Mouse (Mus musculus) NIH3T3 (cell line): Measurements from ENCODE around the gene Ncf1.
A peak's percentile ranks its signal among the peaks of the same experiment; 100 is the strongest.

Experiments
- DNase-seq: peaks from one replicate; pipeline ENCODE4 v3.0.0-alpha.2; 2012; ENCODE audit warnings: low read depth

The Ncf1 gene

DNA sequence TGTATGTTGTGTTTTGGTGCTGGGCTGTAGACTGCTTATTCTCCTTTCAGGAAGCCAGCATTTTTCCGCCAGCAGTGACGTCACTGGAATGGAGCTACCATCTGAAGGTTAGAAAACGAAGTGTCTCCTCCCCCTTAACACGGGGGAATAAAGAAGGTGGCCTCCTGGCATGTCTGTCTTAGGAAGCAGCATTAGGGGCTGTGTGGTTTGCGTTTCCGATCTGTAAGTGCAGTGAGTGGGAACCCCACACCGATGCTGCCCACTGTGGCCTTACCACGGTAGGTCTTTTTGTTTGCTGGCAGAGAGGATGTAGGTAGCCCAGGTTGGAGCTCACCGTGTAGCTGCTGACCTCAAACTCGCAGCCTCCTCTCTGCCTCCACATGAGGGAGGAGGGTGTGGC is 22.7 kb downstream of the Ncf1 start:
- no peak for DNase-seq

DNA sequence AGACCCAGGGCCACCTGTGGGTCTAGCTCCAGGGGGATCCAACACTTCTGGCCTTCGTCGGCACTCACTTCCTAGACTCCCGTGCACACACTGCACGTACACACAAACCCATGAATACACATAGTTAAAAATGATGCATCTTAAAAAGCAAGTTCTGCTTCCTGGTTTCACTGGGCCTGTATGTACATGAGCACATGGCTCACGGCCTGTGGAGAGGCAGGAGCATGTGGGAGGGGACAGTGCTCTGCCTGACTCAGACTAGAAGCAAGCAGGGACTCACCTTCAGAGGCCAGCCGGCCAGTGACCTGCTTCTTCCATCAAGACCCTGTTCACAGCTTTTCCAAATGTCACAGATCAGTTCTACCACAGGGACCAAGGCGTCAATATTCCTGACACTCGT is 35.8 kb downstream of the Ncf1 start:
- DNase-seq = no peak

DNA sequence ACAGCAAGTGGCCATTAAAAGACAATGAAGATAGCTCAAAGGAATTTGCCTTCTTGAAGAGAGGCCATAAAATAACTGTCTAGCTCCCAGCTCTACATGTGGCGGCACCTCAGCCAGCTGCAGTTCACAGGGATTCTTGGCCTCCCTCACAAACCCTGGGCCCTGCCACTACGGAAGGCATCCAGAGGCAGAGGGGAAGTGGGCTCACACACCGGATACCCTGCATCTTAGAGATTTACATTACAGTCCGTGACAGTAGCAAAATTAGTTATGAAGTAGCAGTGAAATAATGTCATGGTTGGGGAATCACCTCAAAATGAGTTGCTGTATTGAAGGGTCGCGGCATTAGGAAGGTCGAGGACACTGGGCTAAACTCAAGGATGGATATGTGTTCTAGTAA is 40.9 kb downstream of the Ncf1 start:
- DNase-seq = no peak

DNA sequence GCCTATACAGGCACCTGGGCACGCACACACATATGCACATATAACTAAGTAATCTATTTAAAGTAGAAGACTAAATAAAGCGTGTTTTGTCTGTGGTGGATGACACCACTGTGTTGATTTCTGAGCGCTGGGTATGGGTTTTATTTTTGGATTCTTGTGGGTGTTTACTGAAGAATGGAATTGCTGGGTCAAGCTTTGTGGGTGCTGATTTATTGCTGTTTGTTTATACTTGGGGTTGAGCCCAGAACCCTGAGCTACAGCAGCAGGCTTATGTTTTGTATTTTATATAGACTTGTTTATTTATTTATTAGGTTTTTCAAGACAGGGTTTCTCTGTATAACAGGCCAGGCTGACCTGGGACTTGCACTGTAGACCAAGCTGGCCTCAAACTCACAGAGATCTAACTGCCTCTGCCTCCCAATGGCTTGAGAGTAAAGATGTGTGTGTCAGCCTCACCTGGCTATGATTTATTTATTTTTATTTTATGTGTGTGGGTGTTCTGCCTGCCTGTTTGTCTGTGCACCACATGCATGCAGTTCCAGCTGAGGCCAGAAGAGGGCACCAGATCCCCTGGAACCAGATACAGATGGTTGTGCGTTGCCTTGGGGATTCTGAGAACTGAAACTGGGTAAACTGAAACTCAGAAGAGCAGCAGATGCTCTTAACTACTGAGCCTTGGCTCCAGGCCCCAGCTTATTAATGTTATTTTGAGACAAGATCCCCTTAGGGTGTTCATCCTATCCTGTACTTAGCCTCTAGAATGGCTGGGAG is 42.3 kb downstream of the Ncf1 start:
- DNase-seq = peak; percentile 76

DNA sequence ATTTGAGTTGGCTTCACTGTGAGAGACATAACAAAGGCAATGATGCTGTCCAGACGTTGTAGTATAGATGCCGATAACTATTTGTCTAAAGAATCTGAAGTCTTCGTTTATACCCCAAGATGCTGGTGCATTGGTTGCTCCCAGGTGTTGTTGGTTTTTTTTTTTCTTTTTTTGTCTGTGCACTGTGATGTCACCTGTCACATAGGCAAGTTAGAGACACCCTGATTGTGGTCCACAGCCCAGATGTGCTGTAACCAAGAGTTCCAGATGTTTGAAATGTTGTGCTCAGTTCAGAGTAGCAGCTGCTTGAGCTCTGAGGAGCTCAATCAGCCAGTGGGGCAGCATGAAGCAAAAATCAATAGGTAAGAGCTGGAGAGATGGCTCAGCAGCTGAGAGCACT is 43.4 kb downstream of the Ncf1 start:
- no peak for DNase-seq

DNA sequence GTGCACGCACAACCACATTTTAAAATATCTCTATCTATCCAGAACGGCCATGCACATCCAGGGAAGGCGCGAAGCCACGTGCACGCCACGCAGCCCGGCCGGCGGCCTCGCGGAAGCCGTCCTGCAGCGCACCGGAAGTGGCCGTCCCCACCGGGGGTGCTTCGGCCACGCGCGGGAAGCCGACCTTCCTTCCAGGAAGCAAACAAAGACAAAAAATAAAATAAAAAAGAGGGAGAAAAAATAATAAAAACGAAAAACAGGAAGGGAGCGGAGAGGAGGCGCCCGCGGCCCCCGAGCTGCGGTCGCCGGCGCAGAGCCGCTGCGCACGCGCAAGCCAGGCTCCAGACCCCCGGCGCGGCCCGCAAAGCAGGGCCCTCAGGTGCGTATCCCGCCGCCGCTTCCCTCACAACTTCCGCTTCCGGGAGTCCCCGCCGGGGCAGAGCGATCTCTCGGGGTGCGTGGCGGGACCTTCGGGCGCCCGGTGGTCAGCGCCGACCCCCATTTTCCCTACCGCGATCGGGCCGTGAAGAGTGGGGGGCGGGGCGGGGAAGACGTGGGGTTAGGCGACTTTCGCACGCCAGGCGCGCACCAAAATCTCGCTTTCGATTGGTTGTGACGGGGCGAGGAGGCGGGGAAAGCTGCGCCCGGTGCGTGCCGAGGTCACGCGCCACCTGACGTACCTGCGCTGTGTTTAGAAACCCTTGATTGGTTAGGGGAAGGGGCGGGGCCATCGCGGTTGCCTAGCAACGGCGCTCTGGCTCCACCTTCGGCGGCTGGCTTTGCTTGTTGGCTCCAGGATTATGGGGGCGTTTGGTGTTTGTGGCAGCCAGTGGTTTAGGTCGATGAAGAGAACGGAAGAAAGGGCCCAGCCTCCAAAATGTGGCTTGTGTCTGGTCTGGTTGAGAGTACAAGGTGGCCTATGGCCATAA is 45.3 kb downstream of the Ncf1 start, which contains the start of gene Gtf2ird2:
Gene Gtf2ird2 (plus strand): TSS at position 140 of the 929 bp plus-strand sequence.
- DNase-seq = peak; percentile 100

DNA sequence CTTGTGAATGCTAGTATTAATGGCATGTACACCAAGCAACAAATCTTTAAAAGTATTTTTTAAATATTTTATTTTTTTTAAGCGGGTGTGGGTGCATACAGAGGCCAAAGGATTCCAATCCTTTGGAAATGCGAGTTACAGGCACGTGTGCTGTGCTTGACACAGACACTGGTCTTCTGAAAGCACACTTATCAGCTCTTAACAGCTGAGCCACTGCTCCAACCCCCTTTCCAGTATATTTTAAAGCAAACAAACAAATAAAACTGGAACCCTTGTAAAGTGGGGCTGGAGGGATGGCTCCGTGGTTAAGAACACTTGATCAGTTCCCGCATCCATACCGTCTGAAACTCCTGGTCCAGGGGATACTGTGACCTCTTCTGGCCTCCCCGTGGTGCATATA is 46.3 kb downstream of the Ncf1 start:
- DNase-seq = peak; percentile 12

DNA sequence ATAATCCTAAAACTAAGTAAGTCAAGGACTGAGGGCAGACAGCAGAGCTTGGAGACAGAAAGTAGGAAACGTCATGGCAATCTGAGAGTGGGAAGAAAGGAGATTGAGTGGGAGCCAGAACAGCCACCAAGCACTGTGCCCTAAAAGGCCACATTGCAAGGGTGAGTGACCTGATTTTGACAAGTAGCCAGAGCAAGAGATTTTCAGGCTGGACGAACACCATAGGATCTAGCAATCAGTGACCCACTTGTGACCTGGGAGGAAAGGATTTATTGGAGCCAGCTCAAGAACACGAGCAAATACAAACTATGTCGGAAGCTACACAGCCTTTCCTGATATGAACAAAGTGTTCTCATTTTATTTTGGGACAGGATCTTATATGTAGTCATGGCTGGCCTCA is 46.7 kb downstream of the Ncf1 start:
- no peak for DNase-seq

DNA sequence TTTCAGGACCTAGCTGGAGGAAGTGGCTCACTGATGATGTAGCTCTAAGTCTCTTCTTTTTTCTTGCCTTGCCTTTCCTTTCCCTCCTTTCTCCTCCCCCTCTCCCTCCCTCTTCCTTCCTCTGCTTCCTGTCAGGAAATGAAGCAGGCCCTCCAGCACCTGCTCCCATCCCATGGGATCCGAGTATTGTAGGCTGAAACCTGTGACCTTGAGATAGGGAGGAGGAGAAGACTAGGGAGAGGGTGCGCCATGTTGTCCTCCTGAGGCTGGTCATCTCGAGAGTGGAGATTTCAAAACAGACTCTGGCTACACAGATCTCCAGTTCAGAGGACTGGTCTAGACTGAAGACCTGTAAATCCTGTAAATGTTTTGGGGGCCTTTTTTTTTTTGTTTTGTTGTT is 47.3 kb downstream of the Ncf1 start:
- DNase-seq = no peak

DNA sequence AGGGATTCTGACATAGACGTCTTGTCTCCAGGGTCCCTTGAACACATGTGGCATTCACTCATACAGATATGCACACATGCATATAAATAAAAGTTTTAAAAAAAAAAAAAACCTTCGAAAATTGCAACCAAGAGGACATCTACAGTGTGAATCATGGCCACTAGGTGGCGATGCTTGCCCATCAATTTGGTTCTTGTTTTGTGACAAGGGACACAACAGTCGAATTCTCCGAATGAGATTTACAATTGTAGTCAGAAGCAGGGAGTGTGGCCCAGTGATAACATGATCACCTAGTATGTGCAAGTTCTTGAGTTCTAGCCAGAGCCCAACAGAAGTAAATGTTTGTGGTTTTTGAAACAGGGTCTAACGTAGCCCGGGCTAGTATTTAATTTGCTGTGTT is 49.6 kb downstream of the Ncf1 start:
- DNase-seq = peak; percentile 92

DNA sequence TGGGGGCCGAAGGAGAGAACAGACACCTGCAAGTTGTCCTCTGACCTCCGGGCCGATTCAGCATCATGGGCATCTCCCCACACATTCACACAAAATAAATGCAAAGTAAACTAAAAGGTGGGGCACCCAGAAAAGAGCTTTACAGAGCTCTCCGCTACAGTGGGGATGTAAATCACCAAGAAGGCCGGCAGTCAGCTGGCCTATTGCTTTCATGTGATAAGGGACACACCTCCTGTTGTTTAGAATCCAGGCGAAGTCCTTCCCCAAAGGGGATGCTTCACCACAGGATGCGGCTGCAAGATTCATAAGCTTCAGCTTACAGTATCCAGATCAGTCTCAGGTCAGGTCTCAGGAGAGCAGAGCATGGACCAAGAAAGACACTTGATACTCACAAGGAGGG is 50.9 kb downstream of the Ncf1 start:
- no peak for DNase-seq

DNA sequence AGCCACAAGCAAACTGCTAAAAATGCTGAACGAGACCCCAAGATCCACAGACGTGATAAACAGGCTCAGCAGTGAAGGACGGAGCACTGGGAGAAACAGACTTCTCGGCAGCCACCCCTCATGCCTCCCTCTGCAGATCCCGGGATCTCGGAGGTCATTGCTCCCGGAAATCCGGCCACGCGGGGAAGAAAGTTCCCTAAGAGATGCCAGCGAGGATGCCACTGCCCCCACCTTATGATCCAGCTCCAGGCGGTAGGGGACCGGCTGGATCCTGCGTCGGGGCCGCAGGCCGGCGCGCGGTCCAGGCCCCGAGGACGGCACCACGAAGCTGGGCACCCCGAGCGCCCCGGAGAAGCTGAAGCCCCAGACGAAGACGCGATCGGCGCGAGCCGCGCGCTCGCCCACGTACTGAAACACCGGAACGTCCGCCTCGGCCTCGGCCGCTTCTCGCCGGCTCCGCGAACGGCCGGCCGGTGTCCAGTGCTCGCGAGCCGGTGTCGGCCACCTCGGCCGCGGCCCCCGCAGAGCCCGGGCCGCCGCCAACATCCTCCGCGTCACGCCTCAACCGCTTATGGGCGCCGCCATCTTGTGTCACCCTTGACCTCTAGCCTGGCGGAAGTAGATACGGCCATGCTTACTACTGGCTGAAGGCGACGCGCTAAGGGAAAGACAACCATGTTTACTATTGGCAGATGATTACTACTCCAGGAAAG is 53.1 kb downstream of the Ncf1 start, which contains the start of gene Rcc1l:
Gene Rcc1l (minus strand): TSS at position 606 of the 713 bp plus-strand sequence.
- DNase-seq = peak; percentile 94

DNA sequence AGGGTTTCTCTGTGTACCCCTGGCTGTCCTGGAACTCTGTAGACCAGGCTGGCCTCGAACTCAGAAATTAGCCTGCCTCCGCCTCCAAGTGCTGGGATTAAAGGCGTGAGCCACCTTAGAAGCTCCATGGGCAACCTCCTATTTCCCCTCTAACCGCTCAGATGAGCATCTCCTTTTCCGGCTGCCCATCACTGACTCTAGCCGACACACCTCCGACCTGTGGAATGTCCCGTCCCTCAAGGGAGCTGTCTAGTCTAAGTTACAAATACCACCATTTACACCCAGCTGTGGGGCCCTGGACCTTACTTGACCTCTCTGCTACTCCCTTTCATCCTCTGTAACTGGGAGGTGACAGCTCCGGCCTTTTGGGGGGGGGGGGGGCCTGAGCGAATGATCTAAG is 53.7 kb downstream of the Ncf1 start:
- peak; percentile 44 for DNase-seq

DNA sequence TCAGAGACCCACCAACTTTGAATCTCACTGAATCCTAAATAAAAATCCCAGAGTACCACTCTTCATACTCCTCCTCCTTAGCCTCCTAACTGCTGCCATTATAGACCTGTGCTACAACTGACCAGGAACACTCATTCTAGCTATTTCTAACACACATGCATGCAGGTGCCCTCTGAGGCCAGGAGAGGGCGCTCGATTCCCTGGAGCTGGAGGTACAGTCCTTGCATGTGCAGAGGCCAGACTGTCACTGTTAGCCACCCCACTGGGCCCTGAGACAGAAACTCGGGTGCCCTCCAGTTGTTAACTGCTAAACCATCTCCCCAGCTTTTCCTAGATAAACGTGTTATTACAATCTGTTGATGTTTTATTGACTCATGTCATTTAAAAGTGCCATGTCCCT is 56.2 kb downstream of the Ncf1 start:
- DNase-seq = peak; percentile 59

DNA sequence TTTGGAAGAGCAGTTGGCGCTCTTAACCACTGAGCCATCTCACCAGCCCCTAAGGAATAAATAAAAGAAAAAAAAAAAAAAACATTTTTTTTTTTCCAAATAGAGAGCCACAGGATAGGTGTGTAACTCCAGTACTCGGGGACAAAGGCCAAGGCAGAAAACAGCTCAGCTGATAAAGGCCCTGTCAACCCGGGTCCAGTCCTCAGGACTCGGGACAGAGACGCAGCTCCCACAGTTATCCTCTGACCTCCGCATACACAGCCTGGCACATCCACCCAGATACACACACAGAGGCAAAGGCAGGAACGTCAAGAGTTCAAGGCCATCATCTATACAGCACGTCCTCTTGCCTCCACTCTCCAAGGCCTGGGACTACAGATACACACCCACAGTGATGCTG is 59.3 kb downstream of the Ncf1 start:
- DNase-seq = no peak
